Comparison of ENCODE assay signal across 18 mouse cellular contexts in the genomic region with DNA sequence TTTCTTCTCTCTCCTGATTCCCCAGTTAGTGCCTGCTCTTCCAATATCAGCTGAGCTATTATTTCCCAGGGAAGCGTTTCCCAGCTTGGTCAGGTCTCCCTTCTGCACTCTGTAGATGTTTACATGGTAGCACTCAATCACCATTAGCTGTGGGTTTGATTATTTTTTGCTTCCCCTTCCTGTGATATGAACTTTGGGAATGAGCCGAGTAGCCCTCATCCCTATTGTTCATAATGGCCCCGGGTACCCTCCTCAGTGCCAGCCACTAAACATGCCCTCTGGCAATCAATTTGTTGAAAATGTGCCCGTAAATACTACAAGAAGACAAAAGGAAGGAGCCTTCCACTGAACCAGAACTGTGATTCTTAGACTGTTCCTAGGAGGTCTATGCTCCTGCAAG.
"Had no signal": no experiment of that assay in that cellular context is flagged by ENCODE, and none has a peak within 500 bp of the region (broad histone marks: within the 10 kb centered on the region; RNA-seq: fewer than 3 reads in every experiment).

No protein-coding gene starts in this region.

- H3K4me3 ChIP-seq: limb, embryonic 15.5 days; liver, embryonic 12.5 days; lung, embryonic 15.5 days; megakaryocyte, embryonic 14.5 days; midbrain, embryonic 10.5 days; midbrain, embryonic 12.5 days; midbrain, embryonic 15.5 days; myocyte; neural tube, embryonic 13.5 days; neural tube, embryonic 15.5 days had no signal

- H3K36me3 ChIP-seq: limb, embryonic 15.5 days; liver, embryonic 12.5 days; lung, embryonic 15.5 days; midbrain, embryonic 10.5 days; midbrain, embryonic 12.5 days; midbrain, embryonic 15.5 days; neural tube, embryonic 13.5 days; neural tube, embryonic 15.5 days had no signal

- H3K27me3 ChIP-seq: limb, embryonic 15.5 days; liver, embryonic 12.5 days; lung, embryonic 15.5 days; megakaryocyte, embryonic 14.5 days; midbrain, embryonic 12.5 days; midbrain, embryonic 15.5 days; neural tube, embryonic 13.5 days; neural tube, embryonic 15.5 days had no signal

- ATAC-seq: liver, embryonic 12.5 days; midbrain, embryonic 15.5 days had no signal

- H3K9ac ChIP-seq: limb, embryonic 15.5 days; liver, embryonic 12.5 days; liver, embryonic 14.5 days; lung, embryonic 15.5 days; midbrain, embryonic 12.5 days; midbrain, embryonic 15.5 days; neural tube, embryonic 13.5 days; neural tube, embryonic 15.5 days had no signal

- H3K9me3 ChIP-seq: limb, embryonic 15.5 days; liver, embryonic 12.5 days; lung, embryonic 15.5 days; megakaryocyte, embryonic 14.5 days; midbrain, embryonic 10.5 days; midbrain, embryonic 12.5 days; midbrain, embryonic 15.5 days; neural tube, embryonic 13.5 days; neural tube, embryonic 15.5 days had no signal

- H3K4me1 ChIP-seq: limb, embryonic 15.5 days; liver, embryonic 12.5 days; lung, embryonic 15.5 days; megakaryocyte, embryonic 14.5 days had no signal

- DNase-seq: right cerebral cortex, postnatal 14 days; right cerebral cortex, postnatal 4 days; spleen, adult 18-20 months; thymus, adult 18-20 months; thymus, postnatal 14 days; thymus, postnatal 36 days had no signal

- H3K4me2 ChIP-seq: limb, embryonic 15.5 days; liver, embryonic 12.5 days; lung, embryonic 15.5 days; midbrain, embryonic 12.5 days; midbrain, embryonic 15.5 days; neural tube, embryonic 13.5 days; neural tube, embryonic 15.5 days had no signal

- H3K27ac ChIP-seq: limb, embryonic 15.5 days; liver, embryonic 12.5 days; liver, embryonic 14.5 days; lung, embryonic 15.5 days; macrophage; midbrain, embryonic 10.5 days; midbrain, embryonic 12.5 days; neural tube, embryonic 13.5 days; neural tube, embryonic 15.5 days had no signal
